Mouse (Mus musculus): ENCODE data around the gene Dvl1.

Dvl1 gene

GRCm38 (mm10) chr4:155839483-155839910 lies 7.7 kb upstream of the Dvl1 start, which contains the start of gene Mxra8:
TSS of gene Mxra8 (plus strand) at chr4:155839680.
- CTCF ChIA-PET, result no interaction called here

- CTCF ChIA-PET, result interaction anchor here (1.0 kb wide), 1 partner anchor 8 kb away, joined by 3 read pairs; no protein-coding TSS in a partner anchor
Observed at GRCm38 (mm10) chr4:155840076-155841002, 6.9 kb upstream of the Dvl1 start.

- CTCF ChIA-PET, result interaction anchor here (1.0 kb wide), 1 partner anchor 9 kb away, joined by 3 read pairs; no protein-coding TSS in a partner anchor
Observed at GRCm38 (mm10) chr4:155841003-155841454, 6.2 kb upstream of the Dvl1 start.

- CTCF ChIA-PET, result no interaction called here
Observed at GRCm38 (mm10) chr4:155841651-155842270, 5.4 kb upstream of the Dvl1 start.

- CTCF ChIA-PET, result no interaction called here
Observed at GRCm38 (mm10) chr4:155843231-155843630, 4.0 kb upstream of the Dvl1 start.

GRCm38 (mm10) chr4:155847591-155848352 lies 570 bp downstream of the Dvl1 start:
- CTCF ChIA-PET, result interaction anchor here (1.5 to 1.9 kb wide), 2 partner anchors 10 to 15 kb away, joined by 3 to 5 read pairs; no protein-coding TSS in a partner anchor

- CTCF ChIA-PET, result interaction anchor here (1.5 kb wide), 1 partner anchor 10 kb away, joined by 3 read pairs; no protein-coding TSS in a partner anchor
Observed at GRCm38 (mm10) chr4:155848434-155849095, 1.4 kb downstream of the Dvl1 start.

- CTCF ChIA-PET, result interaction anchor here (1.5 kb wide), 1 partner anchor 9 kb away, joined by 3 read pairs; no protein-coding TSS in a partner anchor
Observed at GRCm38 (mm10) chr4:155849391-155849790, 2.2 kb downstream of the Dvl1 start.

- CTCF ChIA-PET, result no interaction called here
Observed at GRCm38 (mm10) chr4:155849792-155850451, 2.7 kb downstream of the Dvl1 start.

- CTCF ChIA-PET, result no interaction called here
Observed at GRCm38 (mm10) chr4:155851368-155851767, 4.2 kb downstream of the Dvl1 start.

GRCm38 (mm10) chr4:155851951-155852411 lies 4.8 kb downstream of the Dvl1 start:
- CTCF ChIA-PET, result no interaction called here

GRCm38 (mm10) chr4:155853421-155853820 lies 6.2 kb downstream of the Dvl1 start:
- CTCF ChIA-PET, result no interaction called here

- CTCF ChIA-PET, result no interaction called here
Observed at GRCm38 (mm10) chr4:155854991-155855390, 7.8 kb downstream of the Dvl1 start.

GRCm38 (mm10) chr4:155856071-155856470 lies 8.9 kb downstream of the Dvl1 start:
- CTCF ChIA-PET, result interaction anchor here (0.6 kb wide), 1 partner anchor 49 kb away, joined by 4 read pairs; no protein-coding TSS in a partner anchor

- CTCF ChIA-PET, result no interaction called here
Observed at GRCm38 (mm10) chr4:155856881-155857280, 9.7 kb downstream of the Dvl1 start.

GRCm38 (mm10) chr4:155859318-155859717 lies 12.1 kb downstream of the Dvl1 start:
- CTCF ChIA-PET, result no interaction called here

GRCm38 (mm10) chr4:155861787-155862186 lies 14.6 kb downstream of the Dvl1 start:
- CTCF ChIA-PET, result no interaction called here

GRCm38 (mm10) chr4:155863001-155863400 lies 15.8 kb downstream of the Dvl1 start, which contains the start of gene Tas1r3:
TSS of gene Tas1r3 (minus strand) at chr4:155863362.
- CTCF ChIA-PET, result no interaction called here

GRCm38 (mm10) chr4:155868614-155869298 lies 21.6 kb downstream of the Dvl1 start:
- CTCF ChIA-PET, result interaction anchor here (0.5 kb wide), 1 partner anchor 35 kb away, joined by 3 read pairs; no protein-coding TSS in a partner anchor

Data from spleen, embryonic (tissue).